Mouse (Mus musculus): ENCODE data around the gene Trpm3. TPM values are rescaled to one million over a fixed set of nuclear protein-coding genes. Genes with fewer than 3 reads are reported as not detected.
A peak's percentile ranks its signal among the peaks of the same experiment; 100 is the strongest.

Gene Trpm3
- polyA plus RNA-seq, 1 experiment from 2014 or later: 17.5 TPM

- H3K27me3 ChIP-seq (replicated peaks; ENCODE audit: control insufficient read depth, insufficient read depth, low read length): no peaks in the 10 kb centered on the region
- H3K9me3 ChIP-seq (ENCODE audit: control insufficient read depth, low read length): no peaks in the 10 kb centered on the region
- H3K36me3 ChIP-seq (ENCODE audit: control insufficient read depth, insufficient read depth): no peaks in the 10 kb centered on the region
- H3K27ac ChIP-seq (ENCODE audit: low read length): no peak overlapping the region
- no peak for ATAC-seq
- H3K4me3 ChIP-seq (replicated peaks; ENCODE audit: low read length): no peak overlapping the region
- H3K4me2 ChIP-seq (ENCODE audit: low read length): no peak overlapping the region
- 92% methylated on average over 2 of the region's 2 CpGs for WGBS
- H3K4me1 ChIP-seq (replicated peaks; ENCODE audit: control insufficient read depth, insufficient read depth, low read length): no peaks in the 10 kb centered on the region
- no peak overlapping the region for H3K9ac ChIP-seq (replicated peaks; ENCODE audit: low read depth, low read length)
Observed at GRCm38 (mm10) chr19:22637786-22638185, 498.9 kb downstream of the Trpm3 start.

DNA sequence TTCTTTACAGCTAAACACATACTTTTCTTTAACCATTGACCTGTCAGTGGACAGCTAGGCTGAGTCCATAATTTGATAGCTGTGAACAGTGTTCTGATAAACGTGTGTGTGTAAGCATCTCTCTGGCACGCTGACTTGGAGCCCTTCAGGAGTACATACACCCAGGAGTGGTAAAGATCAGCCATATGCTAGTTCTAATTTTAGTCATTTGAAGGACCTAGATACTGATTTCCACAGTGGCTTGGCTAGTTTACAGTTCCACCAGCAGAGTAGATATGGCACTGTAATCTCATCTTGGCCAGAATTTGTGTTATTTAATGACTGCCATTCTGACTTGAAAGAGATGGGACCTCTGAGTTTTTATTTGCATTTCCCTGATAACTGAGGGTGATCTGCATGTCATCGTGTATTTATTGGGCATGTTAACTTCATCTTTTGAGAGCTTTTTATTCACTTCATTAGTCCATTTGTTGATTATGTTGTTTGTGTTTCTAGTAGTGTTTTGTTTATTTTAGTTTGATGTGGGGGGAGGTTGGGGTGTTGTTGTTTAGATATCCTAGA, 499.6 kb downstream of the Trpm3 start:
- H3K9me3 ChIP-seq (ENCODE audit: control insufficient read depth, low read length): no peaks in the 10 kb centered on the region
- no peak overlapping the region for H3K4me3 ChIP-seq (replicated peaks; ENCODE audit: low read length)
- no peak overlapping the region for H3K27ac ChIP-seq (ENCODE audit: low read length)
- 74% methylated on average over 3 of the region's 3 CpGs for WGBS
- no peak overlapping the region for H3K9ac ChIP-seq (replicated peaks; ENCODE audit: low read depth, low read length)
- H3K36me3 ChIP-seq (ENCODE audit: control insufficient read depth, insufficient read depth): no peaks in the 10 kb centered on the region
- H3K4me2 ChIP-seq (ENCODE audit: low read length): no peak overlapping the region
- H3K4me1 ChIP-seq (replicated peaks; ENCODE audit: control insufficient read depth, insufficient read depth, low read length): no peaks in the 10 kb centered on the region
- H3K27me3 ChIP-seq (replicated peaks; ENCODE audit: control insufficient read depth, insufficient read depth, low read length): no peaks in the 10 kb centered on the region
- no peak for ATAC-seq

DNA sequence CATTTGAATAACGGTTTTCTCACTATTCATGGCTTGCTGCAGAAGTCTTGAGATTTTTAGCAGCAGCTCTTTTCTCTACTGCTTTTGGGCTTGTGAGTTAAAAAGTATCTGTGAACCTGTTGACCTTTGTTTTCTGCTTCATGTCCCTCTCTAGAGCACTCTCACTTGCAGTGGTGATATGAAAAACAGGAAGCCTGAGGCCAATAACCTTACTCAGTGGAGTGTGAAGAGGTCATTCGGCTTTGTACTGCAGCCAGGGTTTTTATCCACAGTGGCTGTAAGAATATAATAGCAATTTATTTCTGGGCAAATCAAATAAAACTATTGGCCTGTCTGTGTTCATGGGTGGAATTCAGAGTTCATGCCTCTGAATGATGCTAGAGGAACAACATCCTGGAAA, 503.3 kb downstream of the Trpm3 start:
- WGBS: 26% methylated on average over 2 of the region's 2 CpGs

DNA sequence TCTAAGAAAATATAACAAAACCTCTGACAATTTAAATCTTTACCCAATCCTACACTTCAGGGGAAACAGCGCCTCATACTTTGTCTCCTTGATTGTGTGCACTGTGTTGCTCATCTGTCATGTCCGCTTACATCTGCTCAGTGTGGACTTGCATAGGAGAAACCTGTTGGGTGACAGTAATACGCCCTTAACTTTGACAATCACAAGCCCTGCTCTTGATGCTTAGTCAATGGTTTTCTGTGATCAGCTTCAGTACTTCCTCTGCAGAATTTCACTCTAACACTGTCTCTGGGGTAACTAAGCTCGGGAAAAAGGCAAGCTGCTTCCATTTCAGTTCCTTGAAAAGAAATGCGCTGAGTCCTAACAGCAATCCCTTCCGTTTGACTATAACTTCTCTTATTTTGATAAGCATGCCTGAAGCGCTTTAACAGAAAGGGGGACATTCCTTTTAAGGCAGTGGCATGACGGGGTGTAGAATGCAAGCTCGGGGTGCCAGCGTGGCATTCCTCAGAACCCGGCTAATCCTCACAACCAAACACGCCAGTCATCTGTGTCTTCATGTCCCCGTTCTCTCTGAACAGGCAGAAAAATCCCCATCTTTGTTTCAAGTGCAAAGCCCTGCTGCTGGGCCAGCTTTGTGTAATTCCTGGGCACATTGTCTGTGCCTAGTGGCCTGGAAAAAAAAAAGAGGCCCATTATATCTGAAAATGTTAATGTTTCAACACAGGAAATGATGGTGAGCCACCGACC, 517.8 kb downstream of the Trpm3 start:
- Histone ChIP-seq H3K4me3 (replicated peaks; ENCODE audit: low read length) (no peak overlapping the region), H3K36me3 (ENCODE audit: control insufficient read depth, insufficient read depth) (no peaks in the 10 kb centered on the region), H3K4me1 (replicated peaks; ENCODE audit: control insufficient read depth, insufficient read depth, low read length) (peaks cover 13% of the 10 kb centered on the region), H3K27me3 (replicated peaks; ENCODE audit: control insufficient read depth, insufficient read depth, low read length) (no peaks in the 10 kb centered on the region), H3K9me3 (ENCODE audit: control insufficient read depth, low read length) (no peaks in the 10 kb centered on the region), H3K9ac (replicated peaks; ENCODE audit: low read depth, low read length) (peak overlapping the region; percentile 49), H3K27ac (ENCODE audit: low read length) (peak overlapping the region; percentile 70), H3K4me2 (ENCODE audit: low read length) (peak overlapping the region; percentile 39)
- ATAC-seq: peak; percentile 74
- 24% methylated on average over 14 of the region's 14 CpGs for WGBS

More for the DNA sequence above, 503.3 kb downstream of the Trpm3 start:
- Histone ChIP-seq H3K27me3 (replicated peaks; ENCODE audit: control insufficient read depth, insufficient read depth, low read length) (no peaks in the 10 kb centered on the region), H3K4me3 (replicated peaks; ENCODE audit: low read length) (no peak overlapping the region), H3K4me1 (replicated peaks; ENCODE audit: control insufficient read depth, insufficient read depth, low read length) (no peaks in the 10 kb centered on the region), H3K4me2 (ENCODE audit: low read length) (no peak overlapping the region), H3K36me3 (ENCODE audit: control insufficient read depth, insufficient read depth) (no peaks in the 10 kb centered on the region), H3K9ac (replicated peaks; ENCODE audit: low read depth, low read length) (no peak overlapping the region), H3K9me3 (ENCODE audit: control insufficient read depth, low read length) (no peaks in the 10 kb centered on the region), H3K27ac (ENCODE audit: low read length) (no peak overlapping the region)
- ATAC-seq: no peak

GRCm38 (mm10) chr19:22657251-22657650, 518.4 kb downstream of the Trpm3 start:
- H3K27ac ChIP-seq (ENCODE audit: low read length): peak overlapping the region; percentile 70
- H3K27me3 ChIP-seq (replicated peaks; ENCODE audit: control insufficient read depth, insufficient read depth, low read length): no peaks in the 10 kb centered on the region
- H3K9me3 ChIP-seq (ENCODE audit: control insufficient read depth, low read length): no peaks in the 10 kb centered on the region
- 23% methylated on average over 4 of the region's 4 CpGs for WGBS
- H3K36me3 ChIP-seq (ENCODE audit: control insufficient read depth, insufficient read depth): no peaks in the 10 kb centered on the region
- H3K4me2 ChIP-seq (ENCODE audit: low read length): no peak overlapping the region
- ATAC-seq: peak; percentile 52; the same call in 1 of the 2 replicates
- H3K9ac ChIP-seq (replicated peaks; ENCODE audit: low read depth, low read length): no peak overlapping the region; the same call in 1 of the 2 replicates
- H3K4me1 ChIP-seq (replicated peaks; ENCODE audit: control insufficient read depth, insufficient read depth, low read length): peaks cover 13% of the 10 kb centered on the region
- H3K4me3 ChIP-seq (replicated peaks; ENCODE audit: low read length): no peak overlapping the region

GRCm38 (mm10) chr19:22665401-22665800, 526.6 kb downstream of the Trpm3 start:
- Histone ChIP-seq H3K9ac (replicated peaks; ENCODE audit: low read depth, low read length) (no peak overlapping the region), H3K27me3 (replicated peaks; ENCODE audit: control insufficient read depth, insufficient read depth, low read length) (no peaks in the 10 kb centered on the region), H3K9me3 (ENCODE audit: control insufficient read depth, low read length) (no peaks in the 10 kb centered on the region), H3K4me3 (replicated peaks; ENCODE audit: low read length) (no peak overlapping the region), H3K4me2 (ENCODE audit: low read length) (no peak overlapping the region), H3K27ac (ENCODE audit: low read length) (no peak overlapping the region), H3K4me1 (replicated peaks; ENCODE audit: control insufficient read depth, insufficient read depth, low read length) (no peaks in the 10 kb centered on the region), H3K36me3 (ENCODE audit: control insufficient read depth, insufficient read depth) (no peaks in the 10 kb centered on the region)
- no peak for ATAC-seq
- WGBS: 69% methylated on average over 4 of the region's 4 CpGs

- Histone ChIP-seq H3K36me3 (ENCODE audit: control insufficient read depth, insufficient read depth) (no peaks in the 10 kb centered on the region), H3K27ac (ENCODE audit: low read length) (no peak overlapping the region), H3K4me1 (replicated peaks; ENCODE audit: control insufficient read depth, insufficient read depth, low read length) (no peaks in the 10 kb centered on the region), H3K9me3 (ENCODE audit: control insufficient read depth, low read length) (no peaks in the 10 kb centered on the region), H3K27me3 (replicated peaks; ENCODE audit: control insufficient read depth, insufficient read depth, low read length) (no peaks in the 10 kb centered on the region), H3K4me2 (ENCODE audit: low read length) (no peak overlapping the region), H3K9ac (replicated peaks; ENCODE audit: low read depth, low read length) (no peak overlapping the region), H3K4me3 (replicated peaks; ENCODE audit: low read length) (no peak overlapping the region)
- 63% methylated on average over 8 of the region's 8 CpGs for WGBS
- no peak for ATAC-seq
Observed at GRCm38 (mm10) chr19:22670222-22670621, 531.4 kb downstream of the Trpm3 start.

- H3K27ac ChIP-seq (ENCODE audit: low read length): no peak overlapping the region
- no peak overlapping the region for H3K4me3 ChIP-seq (replicated peaks; ENCODE audit: low read length)
- no peak overlapping the region for H3K9ac ChIP-seq (replicated peaks; ENCODE audit: low read depth, low read length)
- no peaks in the 10 kb centered on the region for H3K9me3 ChIP-seq (ENCODE audit: control insufficient read depth, low read length)
- no peaks in the 10 kb centered on the region for H3K36me3 ChIP-seq (ENCODE audit: control insufficient read depth, insufficient read depth)
- H3K27me3 ChIP-seq (replicated peaks; ENCODE audit: control insufficient read depth, insufficient read depth, low read length): no peaks in the 10 kb centered on the region
- no peaks in the 10 kb centered on the region for H3K4me1 ChIP-seq (replicated peaks; ENCODE audit: control insufficient read depth, insufficient read depth, low read length)
- no peak for ATAC-seq
- 97% methylated on average over 3 of the region's 3 CpGs for WGBS
- H3K4me2 ChIP-seq (ENCODE audit: low read length): no peak overlapping the region
Observed at GRCm38 (mm10) chr19:22672892-22673291, 534.0 kb downstream of the Trpm3 start.

DNA sequence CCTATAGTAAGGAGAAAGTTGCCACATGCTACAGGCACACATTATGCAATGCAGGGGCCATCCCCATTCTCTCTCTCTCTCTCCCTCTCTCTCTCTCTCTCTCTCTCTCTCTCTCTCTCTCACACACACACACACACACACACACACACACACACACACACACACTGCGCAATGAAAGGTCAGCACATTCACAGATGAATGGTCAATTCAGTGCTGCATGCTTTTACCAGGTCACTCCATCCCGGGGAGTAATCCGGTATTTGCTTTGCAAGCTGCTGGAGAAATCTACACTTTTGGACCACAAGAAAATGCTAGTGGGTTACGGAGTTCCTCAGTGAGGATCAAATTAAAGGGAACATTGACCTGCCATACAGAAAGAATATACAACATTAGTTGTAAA, 537.4 kb downstream of the Trpm3 start:
- ATAC-seq: no peak
- Histone ChIP-seq H3K9me3 (ENCODE audit: control insufficient read depth, low read length) (no peaks in the 10 kb centered on the region), H3K4me3 (replicated peaks; ENCODE audit: low read length) (no peak overlapping the region), H3K9ac (replicated peaks; ENCODE audit: low read depth, low read length) (no peak overlapping the region), H3K27ac (ENCODE audit: low read length) (no peak overlapping the region), H3K4me2 (ENCODE audit: low read length) (no peak overlapping the region), H3K27me3 (replicated peaks; ENCODE audit: control insufficient read depth, insufficient read depth, low read length) (no peaks in the 10 kb centered on the region), H3K4me1 (replicated peaks; ENCODE audit: control insufficient read depth, insufficient read depth, low read length) (no peaks in the 10 kb centered on the region), H3K36me3 (ENCODE audit: control insufficient read depth, insufficient read depth) (no peaks in the 10 kb centered on the region)
- WGBS: 52% methylated on average over 4 of the region's 4 CpGs
